Mouse (Mus musculus) forebrain, embryonic 16.5 days (tissue): ENCODE measurements at regions not wholly inside any gene's neighbourhood (a gene's known extent, or its start where the extent isn't known, plus 50 kb on each side); places are given as distances from the start of the nearest gene placed in this dataset.
"Not testable (repeated sequence)": the region's sequence is repeated elsewhere in the genome, so short reads cannot be mapped to it uniquely, and the experiment has no call there.

Source experiments
- ATAC-seq: fragments of 200-750 bp; cut with Nextera tagmentation; 2 replicates; pipeline ENCODE4 v1.8.0; 2017; ENCODE audit warnings: mild to moderate bottlenecking, moderate library complexity
- H3K27ac ChIP-seq: fragments of 300-500 bp; sonication (generic); 2 replicates; pipeline ENCODE4 v1.5.1; 2014; ENCODE audit warnings: low read length, control low read depth
- H3K27me3 ChIP-seq: fragments of 300-500 bp; sonication (generic); replicated peaks from 2 replicates; pipeline ENCODE4 v1.6.1; 2014; ENCODE audit warnings: low read length; ENCODE audit not compliant: control insufficient read depth, insufficient read depth
- H3K36me3 ChIP-seq: fragments of 300-500 bp; sonication (generic); 2 replicates; pipeline ENCODE4 v1.6.1; 2014; ENCODE audit not compliant: control insufficient read depth, insufficient read depth
- H3K4me1 ChIP-seq: fragments of 300-500 bp; sonication (generic); replicated peaks from 2 replicates; pipeline ENCODE4 v1.6.1; 2014; ENCODE audit warnings: low read length; ENCODE audit not compliant: control insufficient read depth, insufficient read depth
- H3K4me2 ChIP-seq: fragments of 300-500 bp; sonication (generic); 2 replicates; pipeline ENCODE4 v1.6.1; 2014; ENCODE audit warnings: mild to moderate bottlenecking, low read length, control low read depth
- H3K4me3 ChIP-seq: fragments of 300-500 bp; sonication (generic); replicated peaks from 2 replicates; pipeline ENCODE4 v1.5.1; 2014; ENCODE audit warnings: mild to moderate bottlenecking, low read length, control low read depth
- H3K9ac ChIP-seq: fragments of 300-500 bp; sonication (generic); replicated peaks from 2 replicates; pipeline ENCODE4 v1.6.1; 2014; ENCODE audit warnings: low read depth, low read length, control low read depth
- H3K9me3 ChIP-seq: fragments of 300-500 bp; sonication (generic); 2 replicates; pipeline ENCODE4 v1.6.1; 2016; ENCODE audit warnings: low read length; ENCODE audit not compliant: control insufficient read depth
- WGBS: fragments of 180-500 bp; shearing (Covaris S2); extraction: QIAGEN DNeasy Blood & Tissue Kit; methylation state at CpG from one replicate; pipeline ENCODE4 v1.1.7; 2014; 5-methylcytosine and 5-hydroxymethylcytosine counted together

DNA sequence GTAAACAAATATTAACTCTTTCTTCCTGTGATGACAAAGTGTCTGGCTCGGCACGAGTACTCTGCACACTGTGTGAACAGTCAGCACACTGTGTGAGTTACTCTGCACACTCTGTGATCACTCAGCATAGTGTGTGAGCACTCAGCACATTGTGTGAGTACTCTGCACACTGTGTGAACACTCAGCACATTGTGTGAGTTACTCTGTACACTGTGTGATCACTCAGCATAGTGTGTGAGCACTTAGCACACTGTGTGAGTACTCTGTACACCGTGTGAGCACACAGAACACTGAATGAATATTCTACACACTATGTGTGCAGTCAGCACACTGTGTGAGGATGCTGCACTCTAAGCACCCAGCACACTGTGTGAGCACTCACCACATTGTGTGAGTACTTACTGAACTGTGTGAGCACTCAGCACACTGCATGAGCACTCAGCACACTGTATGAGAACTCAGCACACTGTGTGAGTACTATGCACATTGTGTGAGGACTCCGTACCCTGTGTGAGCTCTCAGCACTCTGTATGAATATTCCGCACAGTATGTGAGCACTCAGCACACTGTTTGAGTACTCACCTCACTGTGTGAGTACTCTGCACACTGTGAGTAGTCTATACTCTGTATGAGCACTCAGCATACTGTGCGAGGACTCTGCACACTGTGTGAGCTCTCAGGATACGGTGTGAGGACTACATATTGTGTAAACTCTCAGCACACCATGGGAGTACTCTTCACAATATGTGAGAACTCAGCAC is 381.9 kb downstream of the Hdgfl1 start:
- ATAC-seq: peak; percentile 47
- Histone ChIP-seq H3K4me1 (no peaks in the 10 kb centered on the region), H3K9ac (no peak overlapping the region), H3K9me3 (no peaks in the 10 kb centered on the region), H3K36me3 (no peaks in the 10 kb centered on the region), H3K4me3 (no peak overlapping the region), H3K4me2 (no peak overlapping the region), H3K27me3 (no peaks in the 10 kb centered on the region), H3K27ac (no peak overlapping the region)
- 94% methylated on average over 7 of the region's 7 CpGs for WGBS

GRCm38 (mm10) chr13:26382631-26383030 is 387.3 kb downstream of the Hdgfl1 start:
- no peak overlapping the region for H3K9ac ChIP-seq
- H3K27ac ChIP-seq: no peak overlapping the region
- no peaks in the 10 kb centered on the region for H3K27me3 ChIP-seq
- no peaks in the 10 kb centered on the region for H3K4me1 ChIP-seq
- H3K36me3 ChIP-seq: no peaks in the 10 kb centered on the region
- no peak overlapping the region for H3K4me2 ChIP-seq
- 32% methylated on average over 2 of the region's 2 CpGs for WGBS
- H3K9me3 ChIP-seq: no peaks in the 10 kb centered on the region
- no peak for ATAC-seq
- no peak overlapping the region for H3K4me3 ChIP-seq

GRCm38 (mm10) chr13:26382154-26382553 is 387.8 kb downstream of the Hdgfl1 start:
- no peak for ATAC-seq
- Histone ChIP-seq H3K9ac (no peak overlapping the region), H3K4me1 (no peaks in the 10 kb centered on the region), H3K27me3 (no peaks in the 10 kb centered on the region), H3K27ac (no peak overlapping the region), H3K36me3 (no peaks in the 10 kb centered on the region), H3K4me3 (no peak overlapping the region), H3K4me2 (no peak overlapping the region), H3K9me3 (no peaks in the 10 kb centered on the region)
- 78% methylated on average over 2 of the region's 2 CpGs for WGBS

GRCm38 (mm10) chr13:26375546-26375945 is 394.4 kb downstream of the Hdgfl1 start:
- Histone ChIP-seq H3K4me1 (no peaks in the 10 kb centered on the region), H3K9ac (no peak overlapping the region), H3K27me3 (no peaks in the 10 kb centered on the region), H3K4me2 (no peak overlapping the region), H3K9me3 (no peaks in the 10 kb centered on the region), H3K27ac (no peak overlapping the region), H3K4me3 (no peak overlapping the region), H3K36me3 (no peaks in the 10 kb centered on the region)
- no peak for ATAC-seq

DNA sequence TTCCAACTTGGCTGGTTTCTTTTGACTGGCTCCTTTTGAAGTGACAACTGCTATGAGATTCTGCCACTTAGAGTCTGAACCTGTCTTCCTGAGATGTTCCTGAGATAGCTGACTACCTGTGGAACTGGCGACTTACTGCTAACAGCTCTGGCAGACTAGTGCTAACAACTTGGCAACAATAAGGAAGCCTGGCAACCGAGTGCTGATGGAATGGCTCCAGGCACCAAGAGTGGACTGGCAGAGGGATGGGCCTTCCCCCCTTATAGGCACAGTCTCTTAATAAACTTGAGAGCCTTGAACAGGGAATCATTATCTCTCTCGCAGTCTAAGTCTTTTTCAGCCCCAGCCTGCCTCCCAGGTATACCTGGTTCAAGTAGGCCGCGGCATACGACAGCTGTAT is 404.1 kb downstream of the Hdgfl1 start:
- ATAC-seq, H3K4me3 ChIP-seq, H3K27me3 ChIP-seq, H3K9me3 ChIP-seq, H3K9ac ChIP-seq, H3K36me3 ChIP-seq, H3K4me2 ChIP-seq, H3K27ac ChIP-seq, H3K4me1 ChIP-seq: not testable (repeated sequence)
- WGBS: 84% methylated on average over 6 of the region's 6 CpGs

- no peak overlapping the region for H3K4me2 ChIP-seq
- WGBS: 62% methylated on average over 3 of the region's 3 CpGs
- ATAC-seq: no peak
- H3K4me1 ChIP-seq: no peaks in the 10 kb centered on the region
- H3K9me3 ChIP-seq: no peaks in the 10 kb centered on the region
- no peak overlapping the region for H3K4me3 ChIP-seq
- H3K27ac ChIP-seq: no peak overlapping the region
- H3K9ac ChIP-seq: no peak overlapping the region
- no peaks in the 10 kb centered on the region for H3K27me3 ChIP-seq
- H3K36me3 ChIP-seq: no peaks in the 10 kb centered on the region
These were observed 413.6 kb downstream of the Hdgfl1 start for GRCm38 (mm10) chr13:26356341-26356740.

DNA sequence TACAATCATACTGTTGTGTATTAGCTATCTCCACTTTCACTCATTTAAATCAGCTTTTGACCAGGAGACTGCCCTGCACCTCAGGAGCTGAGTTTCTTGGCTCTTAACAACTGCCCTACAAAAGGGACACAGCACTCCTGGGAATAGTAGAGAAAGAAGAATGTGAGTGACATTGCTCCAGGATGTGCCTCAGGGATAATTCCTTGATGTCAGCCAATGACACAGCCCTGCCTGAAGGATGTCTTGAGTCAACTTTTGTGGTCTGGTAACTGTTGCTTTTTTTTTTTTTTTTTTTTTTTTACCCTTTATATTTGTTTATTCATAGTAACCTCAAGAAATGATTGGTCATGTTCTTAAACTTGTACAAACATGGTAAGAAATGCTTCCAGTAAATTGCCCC is 415.5 kb downstream of the Hdgfl1 start:
- Histone ChIP-seq H3K36me3 (no peaks in the 10 kb centered on the region), H3K9me3 (no peaks in the 10 kb centered on the region), H3K27ac (no peak overlapping the region), H3K4me3 (no peak overlapping the region), H3K4me1 (no peaks in the 10 kb centered on the region), H3K27me3 (no peaks in the 10 kb centered on the region), H3K4me2 (no peak overlapping the region), H3K9ac (no peak overlapping the region)
- no peak for ATAC-seq

DNA sequence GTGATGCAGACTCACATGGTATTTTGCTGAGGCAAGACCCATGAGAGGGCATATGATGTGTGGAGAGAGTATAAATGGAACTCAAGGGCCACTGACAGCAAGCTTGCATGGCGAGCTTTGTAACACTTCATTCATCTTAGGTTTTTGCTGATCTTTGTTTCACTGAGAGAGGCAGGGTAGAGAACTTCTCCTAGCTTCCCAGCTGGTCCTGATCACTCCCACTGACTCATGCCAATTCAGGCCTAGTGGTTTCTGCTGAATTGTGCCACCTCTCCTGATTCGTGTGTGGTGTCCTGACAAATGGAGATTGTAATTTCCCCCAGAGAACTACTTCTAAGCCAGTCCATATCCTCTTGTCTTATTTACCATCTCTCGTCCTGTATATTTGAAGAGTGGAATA is 419.5 kb downstream of the Hdgfl1 start:
- Histone ChIP-seq H3K27ac (no peak overlapping the region), H3K4me3 (no peak overlapping the region), H3K27me3 (no peaks in the 10 kb centered on the region), H3K36me3 (no peaks in the 10 kb centered on the region), H3K9ac (no peak overlapping the region), H3K9me3 (no peaks in the 10 kb centered on the region), H3K4me2 (no peak overlapping the region), H3K4me1 (no peaks in the 10 kb centered on the region)
- 86% methylated on average over 3 of the region's 3 CpGs for WGBS
- no peak for ATAC-seq

GRCm38 (mm10) chr13:26338795-26339194 is 431.2 kb downstream of the Hdgfl1 start:
- Histone ChIP-seq H3K27ac (no peak overlapping the region), H3K4me2 (no peak overlapping the region), H3K9ac (no peak overlapping the region), H3K4me1 (no peaks in the 10 kb centered on the region), H3K27me3 (no peaks in the 10 kb centered on the region), H3K4me3 (no peak overlapping the region), H3K9me3 (no peaks in the 10 kb centered on the region), H3K36me3 (no peaks in the 10 kb centered on the region)
- ATAC-seq: no peak
- WGBS: 67% methylated on average over 3 of the region's 3 CpGs

DNA sequence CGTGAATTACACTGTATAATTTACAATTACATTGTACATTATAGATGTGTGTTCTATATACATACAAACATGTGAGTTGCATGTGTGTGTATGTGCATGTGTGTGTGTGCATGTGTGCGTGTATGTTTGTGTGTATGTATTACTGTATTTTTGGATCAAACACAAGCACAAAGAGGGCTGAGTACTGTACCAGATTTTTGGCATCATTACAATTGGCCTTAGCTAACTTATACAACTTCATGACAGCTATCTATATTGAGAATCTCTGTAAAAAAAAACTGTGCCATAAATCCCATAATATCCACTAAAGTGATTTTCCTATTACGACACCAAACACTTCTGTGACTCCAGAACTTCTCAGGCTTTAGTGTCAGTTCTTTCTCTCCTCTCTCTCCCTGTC is 444.9 kb downstream of the Hdgfl1 start:
- H3K27ac ChIP-seq: no peak overlapping the region
- WGBS: 82% methylated on average over 3 of the region's 3 CpGs
- H3K36me3 ChIP-seq: no peaks in the 10 kb centered on the region
- H3K9ac ChIP-seq: no peak overlapping the region
- no peaks in the 10 kb centered on the region for H3K9me3 ChIP-seq
- no peaks in the 10 kb centered on the region for H3K27me3 ChIP-seq
- H3K4me3 ChIP-seq: no peak overlapping the region
- H3K4me1 ChIP-seq: no peaks in the 10 kb centered on the region
- ATAC-seq: no peak
- H3K4me2 ChIP-seq: no peak overlapping the region
